Mouse (Mus musculus): ENCODE results near the gene Hsf5. TPM values are rescaled to one million over a fixed set of nuclear protein-coding genes. Genes with fewer than 3 reads are reported as not detected.

The Hsf5 gene
- total RNA-seq, 2 experiments from 2014 or later = 0.47 to 0.66 TPM

DNA sequence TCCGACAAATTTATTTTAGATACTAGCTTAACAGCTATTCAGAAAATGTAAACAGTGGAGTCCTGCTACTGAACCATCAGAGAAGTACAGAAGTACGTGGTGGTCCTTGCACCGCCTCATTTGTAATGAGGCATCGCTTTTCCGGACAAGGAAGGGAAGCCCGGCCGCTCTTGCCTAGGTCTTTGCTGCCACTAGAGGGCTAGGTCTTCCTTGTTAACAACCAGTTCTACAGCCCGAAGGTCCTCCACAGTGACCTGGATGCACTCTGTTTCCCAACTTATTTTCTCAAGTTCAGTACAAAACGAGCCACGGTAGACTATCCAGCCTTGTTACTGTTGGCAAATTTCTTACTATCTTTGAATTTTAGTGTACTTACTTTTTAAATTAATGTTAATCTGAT is 12.9 kb downstream of the Hsf5 start:
- DNase-seq (ENCODE audit: low spot score in 2 of 2) = peak in 1 of 2 experiments; percentile 22

DNA sequence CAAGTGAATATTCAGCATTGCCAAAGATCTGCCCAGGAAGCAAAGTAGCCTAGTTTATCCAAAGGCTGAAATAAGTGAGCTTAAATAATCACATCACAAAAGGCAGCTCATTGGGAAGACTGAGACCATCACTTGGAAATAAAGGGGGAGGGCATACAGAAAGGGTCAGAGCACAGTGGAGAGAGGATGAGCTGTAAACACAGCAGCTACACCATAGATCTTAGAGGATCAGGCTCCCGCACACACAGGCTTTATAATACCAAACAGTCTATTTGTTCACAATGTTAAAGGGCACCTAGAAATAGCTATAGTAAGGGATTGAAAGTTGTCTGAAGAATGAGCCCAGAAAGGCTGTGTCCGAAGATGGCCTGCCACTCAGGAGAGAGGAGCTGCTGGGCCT is 21.8 kb downstream of the Hsf5 start:
- DNase-seq (ENCODE audit: low spot score in 2 of 2) = no peak

DNA sequence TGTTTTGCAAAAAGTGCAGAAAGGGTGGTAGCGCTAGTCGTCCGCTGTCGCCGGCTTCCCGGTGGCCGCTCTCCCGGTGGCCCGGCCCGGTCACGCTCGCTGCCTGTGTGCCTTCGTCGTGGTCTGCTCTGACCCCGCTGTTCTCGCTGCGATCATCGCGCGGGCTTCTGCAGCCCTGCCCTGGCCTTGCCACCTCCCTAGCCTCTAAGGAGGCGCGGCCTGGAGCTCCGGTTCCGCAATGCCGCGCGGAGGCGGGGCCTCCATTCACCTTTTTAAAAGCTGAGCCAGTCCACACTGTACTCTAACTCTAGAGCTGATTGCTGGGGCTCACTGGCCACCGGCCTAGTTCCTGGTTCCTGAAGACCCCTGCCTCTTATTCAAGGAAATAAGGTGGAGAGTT is 22.2 kb downstream of the Hsf5 start:
- no peak for DNase-seq (ENCODE audit: low spot score in 2 of 2)

DNA sequence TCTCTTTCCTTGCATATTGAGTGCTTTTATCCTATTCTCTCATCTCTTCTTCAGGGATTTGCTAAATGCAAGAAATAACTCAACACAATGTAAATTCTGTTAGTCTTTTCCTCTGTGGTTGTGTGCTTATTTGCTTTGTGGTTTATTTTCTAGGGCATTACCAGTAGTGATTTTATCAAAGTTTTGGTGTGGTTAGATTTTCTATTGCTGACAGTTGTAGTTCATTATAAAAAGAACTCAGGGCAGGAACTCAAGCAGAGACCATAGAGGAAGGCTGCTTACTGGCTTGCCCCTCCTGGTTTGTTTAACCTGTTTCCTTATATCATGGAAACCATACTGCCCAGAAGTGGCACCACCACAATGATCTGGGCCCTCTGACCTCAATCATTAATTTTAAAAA is 25.9 kb downstream of the Hsf5 start:
- DNase-seq (ENCODE audit: low spot score in 2 of 2) = no peak

DNA sequence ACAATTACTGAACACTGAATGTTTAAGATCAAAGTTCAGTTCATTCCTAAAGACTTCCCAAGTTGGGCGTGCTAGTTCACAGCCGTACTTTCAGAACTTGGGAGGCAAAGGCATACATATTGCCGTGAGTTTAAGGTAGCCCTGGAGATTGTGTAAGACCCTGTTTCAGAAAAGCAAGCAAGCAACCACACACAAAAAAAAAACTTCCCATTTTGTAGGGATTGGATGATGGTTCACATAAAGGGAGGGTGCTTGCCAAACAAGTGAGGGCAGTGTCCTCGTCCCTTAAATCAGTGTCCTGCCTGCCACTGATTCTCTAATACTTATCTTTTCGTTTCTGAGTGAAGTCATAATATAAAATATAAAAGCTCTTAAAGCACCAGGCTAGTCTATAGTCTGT is 37.7 kb downstream of the Hsf5 start:
- DNase-seq (ENCODE audit: low spot score in 2 of 2) = no peak

DNA sequence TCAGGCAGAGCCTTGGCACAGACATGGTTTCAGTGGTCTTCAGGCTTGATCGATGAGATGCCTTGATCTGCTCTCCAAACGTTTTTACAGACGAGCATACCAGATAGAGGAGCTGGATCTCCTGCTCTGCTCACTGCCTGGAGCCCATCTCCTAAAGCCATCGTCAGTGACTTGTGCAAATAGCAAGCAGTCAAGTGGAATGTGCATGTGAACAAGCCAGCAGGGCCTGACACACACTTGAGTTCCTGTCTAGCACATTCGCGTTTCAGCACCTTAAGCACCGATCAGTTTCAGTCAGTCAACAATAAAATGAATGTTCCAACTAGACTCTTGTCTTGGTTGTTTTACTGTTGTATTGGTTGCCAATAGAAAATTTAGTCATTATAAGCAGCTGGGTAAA is 42.3 kb downstream of the Hsf5 start:
- no peak for DNase-seq (ENCODE audit: low spot score in 2 of 2)

DNA sequence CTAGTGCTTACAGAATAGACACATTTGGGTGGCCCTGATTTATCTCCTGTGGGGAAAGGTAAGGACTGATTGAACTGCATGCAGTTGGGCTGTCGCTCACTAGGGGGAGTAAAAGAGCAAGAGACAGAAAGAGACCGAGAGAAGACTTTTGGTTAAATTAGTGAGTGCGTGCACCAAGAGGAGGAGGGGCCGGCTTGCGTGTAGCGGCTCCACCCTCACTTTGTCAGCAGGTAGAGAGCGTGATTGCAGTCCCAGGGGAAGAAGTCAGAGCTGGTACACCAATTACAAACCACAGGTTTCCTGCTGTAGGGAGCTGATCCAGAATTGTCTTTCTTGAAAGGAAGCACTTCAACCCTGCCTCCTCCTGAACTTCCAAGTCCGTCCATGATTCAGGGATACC is 45.4 kb downstream of the Hsf5 start, which contains the start of gene Rnf43:
Gene Rnf43 (plus strand): TSS at position 316 of the 400 bp plus-strand sequence.
- DNase-seq (ENCODE audit: low spot score in 2 of 2) = peak; percentile 70 to 89

DNA sequence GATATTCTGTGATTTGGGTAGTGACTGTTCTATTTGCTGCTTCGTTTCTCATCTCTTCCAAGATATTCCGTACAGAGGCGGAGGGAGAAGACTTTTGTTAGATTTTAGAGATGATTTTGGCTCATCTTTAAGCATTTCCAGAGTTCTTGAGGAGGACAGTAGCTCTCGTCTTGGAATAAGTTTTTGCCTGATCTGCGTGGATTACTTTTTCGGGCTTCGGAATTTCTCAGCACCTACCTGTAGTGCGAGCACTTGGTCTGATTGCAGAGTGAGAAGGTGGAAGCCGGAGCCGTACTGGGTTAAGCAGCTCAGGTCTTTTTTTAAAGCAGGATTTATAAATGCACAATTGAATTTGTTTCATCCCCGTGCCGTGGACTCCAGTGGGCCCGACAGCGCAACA is 45.9 kb downstream of the Hsf5 start:
- DNase-seq (ENCODE audit: low spot score in 2 of 2) = no peak

DNA sequence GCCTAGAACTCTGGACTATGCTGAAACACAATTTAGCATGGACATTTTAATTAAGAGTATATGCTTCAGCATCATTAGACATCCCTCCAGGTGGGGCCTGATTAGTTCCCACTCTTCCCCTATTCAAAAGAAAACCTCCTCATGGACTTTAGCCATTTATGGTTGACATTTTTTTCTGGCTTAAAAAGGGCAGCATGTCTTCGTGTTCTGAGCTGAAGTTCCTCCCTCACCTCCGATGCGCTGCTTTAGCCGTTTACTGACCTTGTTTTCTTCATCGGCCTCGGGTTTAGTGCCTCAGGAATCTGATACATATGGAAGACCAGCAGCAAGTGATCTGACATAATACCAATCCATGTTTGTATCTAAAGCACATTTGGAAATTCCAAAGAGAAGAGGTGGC is 47.0 kb downstream of the Hsf5 start:
- DNase-seq (ENCODE audit: low spot score in 2 of 2) = no peak

DNA sequence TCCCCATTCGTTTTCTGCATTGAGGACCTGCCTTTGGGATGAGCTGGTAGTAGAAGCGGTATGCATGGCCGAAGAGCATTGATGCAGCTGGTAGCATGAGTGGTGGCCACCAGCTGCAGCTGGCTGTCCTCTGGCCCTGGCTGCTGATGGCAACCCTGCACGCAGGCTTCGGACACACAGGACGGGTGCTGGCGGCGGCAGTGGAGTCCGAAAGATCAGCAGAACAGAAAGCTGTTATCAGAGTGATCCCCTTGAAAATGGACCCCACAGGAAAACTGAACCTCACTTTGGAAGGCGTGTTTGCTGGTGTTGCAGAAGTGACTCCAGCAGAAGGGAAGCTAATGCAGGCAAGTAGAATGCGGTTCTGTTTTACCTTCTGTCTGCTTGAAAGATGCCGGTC is 47.6 kb downstream of the Hsf5 start:
- no peak for DNase-seq (ENCODE audit: low spot score in 2 of 2)

DNA sequence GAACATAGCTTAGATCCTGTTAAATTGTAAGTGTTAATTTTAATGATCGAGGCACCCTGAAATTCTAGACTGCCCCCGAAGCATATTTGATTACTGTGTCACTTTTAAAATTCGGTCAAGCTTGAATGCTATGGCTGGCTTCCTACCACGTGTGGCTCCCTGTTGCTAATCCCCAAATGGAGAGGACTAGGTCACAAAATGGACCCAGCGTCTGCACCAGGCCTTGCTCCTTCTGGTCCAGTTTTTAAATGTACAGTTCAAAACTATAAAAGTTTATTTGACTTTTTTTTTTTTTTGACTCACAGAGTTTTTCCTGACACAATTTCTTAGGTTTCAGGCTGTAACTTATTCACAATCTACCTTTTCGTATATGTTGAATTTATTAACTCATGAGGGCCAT is 48.3 kb downstream of the Hsf5 start:
- no peak for DNase-seq (ENCODE audit: low spot score in 2 of 2)

DNA sequence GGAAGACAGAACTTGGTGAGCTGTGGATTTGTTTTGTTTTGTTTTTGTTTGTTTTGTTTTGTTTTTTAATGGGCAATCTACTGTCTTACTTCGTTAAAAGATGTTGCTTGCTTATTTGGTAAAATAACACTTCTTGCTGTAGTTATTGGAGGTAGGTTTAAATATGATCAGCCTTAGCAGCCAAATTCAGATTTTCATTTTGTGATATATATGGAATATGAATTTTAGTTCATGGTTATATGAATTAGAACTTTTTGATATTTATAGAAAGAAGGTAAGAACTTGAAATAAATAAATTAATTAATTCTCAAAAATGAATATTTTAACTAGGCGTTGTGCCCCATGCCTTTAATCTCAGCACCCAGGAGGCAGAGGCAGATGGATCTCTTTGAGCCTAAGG is 48.7 kb downstream of the Hsf5 start:
- DNase-seq (ENCODE audit: low spot score in 2 of 2) = no peak

DNA sequence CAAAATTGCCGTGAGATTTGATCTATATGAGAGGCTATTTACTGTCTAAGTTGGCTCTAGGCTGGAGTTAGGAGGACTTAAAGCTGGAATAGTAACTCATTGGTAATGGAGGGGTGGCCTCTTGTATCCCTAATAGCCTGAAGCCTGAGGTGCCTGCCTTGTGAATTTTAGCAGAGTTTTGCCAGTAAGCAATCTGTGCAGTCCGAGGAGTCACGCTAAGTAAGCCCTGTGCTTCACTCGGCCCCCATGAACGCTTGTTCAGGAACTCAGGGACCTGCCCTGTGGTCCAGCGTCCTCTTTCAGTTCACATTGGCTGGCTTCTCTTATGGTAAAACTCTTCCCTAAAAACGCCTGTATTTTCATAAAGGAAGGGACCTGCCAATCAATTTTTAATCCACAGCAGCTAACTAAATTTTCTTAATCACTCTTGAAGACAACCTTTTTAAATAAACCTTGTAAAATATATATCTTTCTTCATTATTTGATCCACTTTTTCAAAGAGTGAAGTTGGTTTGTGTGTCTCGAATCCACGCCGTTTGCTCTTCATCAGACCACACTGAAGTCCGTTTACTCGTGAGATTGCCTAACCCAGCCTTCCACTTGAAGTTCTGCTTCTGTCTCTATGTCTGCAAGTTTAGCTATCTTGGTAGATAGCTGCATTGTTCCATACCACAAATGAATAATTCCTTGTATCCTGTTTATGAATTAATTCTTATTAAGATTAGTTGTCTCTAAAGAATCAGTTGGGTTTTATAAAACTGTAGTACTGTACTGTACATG is 49.5 kb downstream of the Hsf5 start:
- no peak for DNase-seq (ENCODE audit: low spot score in 2 of 2)

DNA sequence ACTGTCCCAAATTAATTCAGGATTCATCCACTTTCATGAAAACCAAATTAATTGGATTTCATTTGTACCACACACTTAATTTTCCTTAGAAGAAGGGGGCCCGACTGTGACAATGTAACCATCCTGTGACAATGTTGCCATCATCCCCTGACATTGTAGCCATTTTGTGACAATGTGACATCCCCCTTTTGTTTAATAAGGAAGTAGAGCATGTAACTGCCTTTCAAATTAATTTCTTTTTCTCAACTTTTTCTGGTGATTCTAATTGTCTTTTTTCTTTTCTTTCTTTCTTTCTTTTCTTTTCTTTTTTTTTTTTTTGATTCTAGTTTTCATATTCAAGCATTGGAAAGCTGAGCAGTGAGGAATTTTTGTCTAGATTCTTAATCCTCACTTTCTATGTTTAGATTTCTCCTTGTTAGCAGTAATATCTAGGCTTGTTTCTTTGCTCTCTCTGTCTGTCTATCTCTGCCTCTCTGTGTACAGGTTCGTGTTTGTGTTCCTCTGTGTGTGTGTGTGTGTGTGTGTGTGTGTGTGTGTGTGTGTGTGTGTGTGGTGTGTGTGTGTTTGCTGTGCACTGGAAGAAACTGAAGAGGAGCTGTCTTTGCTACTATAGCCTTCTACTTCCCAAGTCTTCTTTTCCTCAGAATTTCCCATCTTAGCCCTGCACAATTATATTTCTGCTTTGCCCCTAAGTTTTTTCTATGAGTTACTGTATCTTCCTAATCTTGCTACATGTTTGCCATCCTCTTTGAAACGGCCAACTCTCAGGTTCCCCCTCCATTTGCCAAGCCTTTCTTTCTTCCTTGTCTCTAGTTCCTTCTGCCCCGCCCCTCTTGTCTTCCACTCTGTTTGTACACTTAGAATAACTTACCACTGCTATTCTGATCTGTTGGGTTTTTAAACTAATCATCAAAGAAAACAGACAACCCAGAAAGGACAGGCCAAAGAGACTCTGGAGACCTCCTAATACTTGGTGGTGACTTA is 50.4 kb downstream of the Hsf5 start:
- no peak for DNase-seq (ENCODE audit: low spot score in 2 of 2)

DNA sequence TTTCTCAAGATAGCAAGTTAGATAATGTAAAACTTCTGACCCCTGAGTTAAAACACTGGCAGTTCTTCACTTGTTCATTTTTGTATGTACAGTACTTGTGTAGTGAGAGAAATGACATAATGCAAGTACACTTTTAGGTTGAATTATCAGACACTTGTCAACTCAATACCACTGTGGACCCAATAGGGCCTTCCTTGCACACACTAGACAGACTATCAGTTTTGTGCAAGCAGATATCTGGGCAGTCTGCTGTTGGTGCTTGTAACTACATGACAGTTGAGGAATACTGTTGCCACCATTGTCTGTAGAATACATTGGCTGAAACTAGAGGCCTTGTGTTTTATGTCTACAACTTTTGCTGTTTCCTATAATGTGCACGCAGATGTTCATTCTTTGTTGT is 56.3 kb downstream of the Hsf5 start:
- no peak for DNase-seq (ENCODE audit: low spot score in 2 of 2)

DNA sequence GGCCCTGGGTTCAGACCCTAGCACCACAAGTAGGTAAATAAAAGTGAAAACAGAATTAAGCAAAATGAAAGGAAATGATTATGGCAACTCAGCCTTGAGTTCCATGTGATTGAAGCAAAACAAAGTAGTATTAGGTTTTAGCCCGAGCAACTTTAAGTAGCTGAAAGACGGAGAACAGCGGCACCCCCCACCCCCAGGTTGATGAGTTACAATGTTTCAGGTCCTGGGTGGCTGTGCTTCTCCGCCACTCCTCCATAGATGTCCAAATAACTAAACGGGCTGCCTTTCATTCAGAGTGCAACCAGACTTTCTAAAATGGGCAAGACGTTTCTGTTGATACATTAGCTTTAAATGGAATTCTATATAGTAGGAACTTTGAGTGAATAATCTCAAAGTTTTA is 58.6 kb downstream of the Hsf5 start:
- no peak for DNase-seq (ENCODE audit: low spot score in 2 of 2)

DNA sequence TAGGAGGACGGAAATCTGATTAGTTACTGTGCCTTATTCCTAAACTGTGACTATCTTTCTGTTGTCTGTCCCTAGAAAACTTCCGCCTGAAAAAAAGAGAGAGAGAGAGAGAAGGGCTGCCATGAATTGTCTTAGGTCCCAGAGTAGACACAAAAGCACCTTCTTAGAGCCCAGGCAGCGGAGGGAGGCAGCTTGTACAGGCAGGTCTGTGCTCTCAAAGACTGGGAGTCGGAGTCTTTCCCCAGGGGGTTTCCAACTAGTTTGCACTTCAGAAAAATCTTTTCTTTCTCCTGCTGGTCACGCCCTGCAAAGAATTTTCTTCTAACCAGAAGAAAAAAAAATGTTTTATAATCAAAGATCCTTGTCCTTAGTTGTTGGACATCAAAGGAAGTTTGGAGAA is 60.8 kb downstream of the Hsf5 start:
- no peak for DNase-seq (ENCODE audit: low spot score in 2 of 2)

DNA sequence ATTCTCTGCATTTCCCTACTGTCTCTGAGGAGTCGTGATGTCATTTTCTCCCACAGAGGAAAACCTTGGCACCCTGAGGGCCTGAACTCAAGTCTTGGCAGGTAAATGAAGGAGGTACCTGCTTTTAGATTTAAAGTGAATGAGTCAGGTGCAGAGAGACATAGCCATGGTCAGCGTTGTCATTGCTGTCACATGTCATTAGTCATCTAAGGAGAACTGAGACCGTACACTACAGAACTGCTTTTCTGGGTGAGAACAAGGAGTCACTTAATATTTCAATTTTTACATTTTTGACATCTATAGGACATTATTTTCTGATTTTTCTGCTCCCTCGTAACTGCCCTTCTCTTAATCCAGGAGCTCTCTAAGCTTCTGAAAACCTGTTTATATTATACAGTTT is 61.6 kb downstream of the Hsf5 start:
- no peak for DNase-seq (ENCODE audit: low spot score in 2 of 2)

DNA sequence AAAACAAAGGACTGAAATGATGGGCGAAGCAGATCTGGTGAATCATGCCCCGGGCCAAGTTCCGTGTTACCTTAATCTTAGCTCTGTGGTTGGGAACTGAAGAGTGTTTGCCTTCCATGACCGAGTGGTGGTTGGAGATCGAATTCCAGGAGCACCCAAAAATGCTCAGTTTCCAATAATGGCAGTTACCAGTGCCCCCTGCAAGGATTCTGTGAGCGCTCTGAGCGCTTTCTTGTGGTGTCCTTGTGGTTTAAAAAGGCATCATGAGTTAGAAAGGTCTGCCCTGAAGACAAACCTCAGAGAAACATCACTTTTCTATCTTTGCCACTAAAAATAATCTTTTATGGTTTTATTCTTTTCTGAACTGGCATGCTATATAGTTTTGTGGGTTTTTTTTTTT is 62.0 kb downstream of the Hsf5 start:
- DNase-seq (ENCODE audit: low spot score in 2 of 2) = no peak

DNA sequence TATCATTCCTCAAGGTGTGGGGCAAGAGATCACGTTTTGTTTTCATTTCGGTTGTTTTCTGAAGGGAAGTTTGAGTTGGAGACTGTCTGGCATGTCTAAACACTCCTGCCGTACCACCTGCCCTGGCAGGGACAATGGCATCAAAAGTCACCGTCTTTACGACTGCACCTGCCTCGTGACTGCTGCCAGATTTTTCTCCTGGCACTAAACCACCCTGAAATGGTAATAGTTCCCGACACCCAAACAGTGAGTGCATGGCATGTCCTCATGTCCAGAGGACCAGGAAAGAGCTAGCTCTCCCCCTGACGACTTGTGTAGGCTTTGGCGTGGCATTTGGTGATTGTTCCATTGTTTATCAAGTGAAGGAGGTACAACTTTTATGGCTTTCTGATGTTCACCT is 63.8 kb downstream of the Hsf5 start:
- DNase-seq (ENCODE audit: low spot score in 2 of 2) = no peak

DNA sequence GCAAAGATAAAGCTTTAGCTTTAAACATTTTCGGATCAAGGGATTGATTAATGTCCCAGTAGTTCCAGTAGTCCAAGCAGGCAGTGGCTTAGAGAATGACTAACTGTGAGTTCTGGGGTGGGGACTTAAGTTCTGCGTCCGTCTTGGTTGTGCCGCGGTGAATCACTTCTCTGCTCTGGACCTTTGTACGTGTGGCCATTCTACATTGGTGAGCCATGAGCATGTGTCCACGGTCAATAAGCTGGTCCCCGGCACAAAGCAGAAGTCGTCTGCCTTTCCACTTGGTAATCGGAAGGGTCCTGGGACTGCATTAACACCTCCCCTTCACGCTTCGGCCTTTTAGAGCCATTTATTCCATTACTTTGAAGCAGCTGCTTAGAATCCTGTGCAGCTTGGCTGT is 65.1 kb downstream of the Hsf5 start:
- DNase-seq (ENCODE audit: low spot score in 2 of 2) = no peak

DNA sequence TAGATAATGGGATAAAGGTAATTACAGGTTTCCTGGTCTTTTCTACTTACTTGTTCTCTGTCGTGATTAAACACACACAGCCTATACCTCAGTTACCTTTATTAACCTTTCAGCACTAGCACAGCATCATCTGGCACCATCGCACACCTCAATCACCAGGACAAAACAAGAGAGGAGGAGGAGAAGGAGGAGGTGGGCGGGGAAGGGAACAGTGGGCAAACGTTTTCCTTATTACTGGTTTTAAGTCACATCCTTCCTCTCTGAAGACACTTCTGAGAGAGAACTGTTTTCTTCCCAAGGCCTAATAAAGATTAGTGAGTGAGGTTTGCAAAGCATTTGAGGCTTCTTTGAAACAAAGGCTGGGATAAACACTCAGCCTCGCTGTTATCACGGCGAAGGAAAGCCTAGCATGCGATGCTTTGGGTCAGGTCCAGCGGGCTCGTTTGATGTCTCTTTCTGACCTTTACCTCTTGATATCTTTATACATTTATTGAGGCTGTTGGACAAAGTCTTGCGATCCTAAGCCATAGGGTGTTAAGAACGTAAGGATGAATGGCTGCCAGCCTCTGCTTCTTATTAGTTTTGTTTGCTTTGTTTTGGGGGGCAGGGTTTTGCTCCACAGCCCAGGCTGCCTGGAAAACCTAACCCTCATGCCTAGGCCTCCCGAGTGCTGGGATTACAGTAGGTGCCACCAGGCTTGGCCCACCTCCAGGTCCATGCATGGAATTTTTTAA is 66.0 kb downstream of the Hsf5 start:
- DNase-seq (ENCODE audit: low spot score in 2 of 2) = no peak

All from layer of hippocampus, adult 18-20 months (tissue).